Mouse (Mus musculus): ENCODE data around the gene 1600014C23Rik. TPM values are rescaled to one million over a fixed set of nuclear protein-coding genes. Genes with fewer than 3 reads are reported as not detected.

The 1600014C23Rik gene
- polyA plus RNA-seq, 1 experiment from 2014 or later: 0.68 TPM

GRCm38 (mm10) chr17:45696981-45697380 is 36.7 kb downstream of the 1600014C23Rik start:
- Histone ChIP-seq H3K4me3 (replicated peaks) (no peak overlapping the region), H3K9ac (no peak overlapping the region), H3K27me3 (no peaks in the 10 kb centered on the region), H3K4me1 (peaks cover 28% of the 10 kb centered on the region), H3K36me3 (peaks cover 28% of the 10 kb centered on the region), H3K4me2 (no peak overlapping the region), H3K27ac (no peak overlapping the region), H3K9me3 (replicated peaks) (no peaks in the 10 kb centered on the region)
- no peak for ATAC-seq (replicated peaks; ENCODE audit: low FRiP score)
- WGBS: 92% methylated on average over 9 of the region's 9 CpGs

- H3K4me3 ChIP-seq (replicated peaks): no peak overlapping the region
- peak; percentile 59; the same call in 1 of the 2 replicates for ATAC-seq (replicated peaks; ENCODE audit: low FRiP score)
- H3K4me1 ChIP-seq: peaks cover 31% of the 10 kb centered on the region
- H3K27ac ChIP-seq: peak overlapping the region; percentile 81
- H3K36me3 ChIP-seq: peaks cover 28% of the 10 kb centered on the region
- H3K9me3 ChIP-seq (replicated peaks): no peaks in the 10 kb centered on the region
- no peak overlapping the region for H3K9ac ChIP-seq
- H3K4me2 ChIP-seq: no peak overlapping the region
- no peaks in the 10 kb centered on the region for H3K27me3 ChIP-seq
- 65% methylated on average over 23 of the region's 23 CpGs for WGBS
These were observed 38.2 kb downstream of the 1600014C23Rik start for GRCm38 (mm10) chr17:45695227-45696120.

GRCm38 (mm10) chr17:45693812-45694565 is 39.7 kb downstream of the 1600014C23Rik start:
- no peak overlapping the region for H3K9ac ChIP-seq
- H3K4me3 ChIP-seq (replicated peaks): no peak overlapping the region
- no peak for ATAC-seq (replicated peaks; ENCODE audit: low FRiP score)
- 0 out of 2 replicates have a peak overlapping the region, but pooled peaks have one; percentile 39 for H3K27ac ChIP-seq
- H3K4me1 ChIP-seq: peaks cover 29% of the 10 kb centered on the region
- H3K36me3 ChIP-seq: peaks cover 26% of the 10 kb centered on the region
- 79% methylated on average over 18 of the region's 18 CpGs for WGBS
- no peak overlapping the region for H3K4me2 ChIP-seq
- H3K9me3 ChIP-seq (replicated peaks): no peaks in the 10 kb centered on the region
- no peaks in the 10 kb centered on the region for H3K27me3 ChIP-seq

GRCm38 (mm10) chr17:45692159-45692558 is 41.5 kb downstream of the 1600014C23Rik start:
- no peak for ATAC-seq (replicated peaks; ENCODE audit: low FRiP score)
- WGBS: 74% methylated on average over 5 of the region's 5 CpGs
- H3K9me3 ChIP-seq (replicated peaks): no peaks in the 10 kb centered on the region
- H3K9ac ChIP-seq: no peak overlapping the region
- peaks cover 11% of the 10 kb centered on the region for H3K36me3 ChIP-seq
- no peaks in the 10 kb centered on the region for H3K27me3 ChIP-seq
- no peak overlapping the region for H3K4me2 ChIP-seq
- H3K27ac ChIP-seq: no peak overlapping the region
- peaks cover 35% of the 10 kb centered on the region for H3K4me1 ChIP-seq
- H3K4me3 ChIP-seq (replicated peaks): no peak overlapping the region

- ATAC-seq (replicated peaks; ENCODE audit: low FRiP score): no peak
- Histone ChIP-seq H3K9me3 (replicated peaks) (no peaks in the 10 kb centered on the region), H3K27me3 (no peaks in the 10 kb centered on the region), H3K36me3 (no peaks in the 10 kb centered on the region), H3K4me1 (peaks cover 35% of the 10 kb centered on the region), H3K4me3 (replicated peaks) (no peak overlapping the region), H3K4me2 (no peak overlapping the region), H3K27ac (no peak overlapping the region), H3K9ac (no peak overlapping the region)
- WGBS: 87% methylated on average over 4 of the region's 4 CpGs
These were observed 43.6 kb downstream of the 1600014C23Rik start for GRCm38 (mm10) chr17:45690044-45690443.

GRCm38 (mm10) chr17:45689120-45689519 is 44.5 kb downstream of the 1600014C23Rik start:
- Histone ChIP-seq H3K27ac (no peak overlapping the region), H3K4me1 (peaks cover 41% of the 10 kb centered on the region), H3K9ac (no peak overlapping the region), H3K9me3 (replicated peaks) (no peaks in the 10 kb centered on the region), H3K36me3 (no peaks in the 10 kb centered on the region), H3K4me2 (no peak overlapping the region), H3K27me3 (no peaks in the 10 kb centered on the region), H3K4me3 (replicated peaks) (no peak overlapping the region)
- 77% methylated on average over 9 of the region's 9 CpGs for WGBS
- no peak for ATAC-seq (replicated peaks; ENCODE audit: low FRiP score)

GRCm38 (mm10) chr17:45686716-45687115 is 46.9 kb downstream of the 1600014C23Rik start, which contains the start of gene Tmem63b:
Gene Tmem63b, minus strand, starts transcription at chr17:45686905.
- Histone ChIP-seq H3K4me2 (peak within 1 kb of the TSS; percentile 89), H3K27me3 (no peaks in the 10 kb centered on the region), H3K4me1 (peaks cover 25% of the 10 kb centered on the region), H3K9ac (peak within 1 kb of the TSS; percentile 86), H3K4me3 (replicated peaks) (peak within 1 kb of the TSS; percentile 90), H3K9me3 (replicated peaks) (no peaks in the 10 kb centered on the region), H3K27ac (peak within 1 kb of the TSS; percentile 82), H3K36me3 (no peaks in the 10 kb centered on the region)
- whole genome bisulfite sequencing: 4% methylated on average over 12 of the region's 12 CpGs
- ATAC-seq (replicated peaks; ENCODE audit: low FRiP score): peak; percentile 30

- Histone ChIP-seq H3K36me3 (no peaks in the 10 kb centered on the region), H3K27ac (peak within 1 kb of the TSS; percentile 82), H3K4me2 (peak within 1 kb of the TSS; percentile 89), H3K9me3 (replicated peaks) (no peaks in the 10 kb centered on the region), H3K9ac (peak within 1 kb of the TSS; percentile 86), H3K4me1 (peaks cover 25% of the 10 kb centered on the region), H3K4me3 (replicated peaks) (peak within 1 kb of the TSS; percentile 90), H3K27me3 (no peaks in the 10 kb centered on the region)
- peak; percentile 90 for ATAC-seq (replicated peaks; ENCODE audit: low FRiP score)
- under 1% methylated on average over 41 of the region's 50 CpGs for WGBS
These were observed 47.5 kb downstream of the 1600014C23Rik start, which contains the start of gene Mrpl14 for GRCm38 (mm10) chr17:45686093-45686619. Gene Mrpl14, plus strand, starts transcription at chr17:45686322.

GRCm38 (mm10) chr17:45685171-45686092 is 48.2 kb downstream of the 1600014C23Rik start:
- H3K27me3 ChIP-seq: no peaks in the 10 kb centered on the region
- H3K36me3 ChIP-seq: no peaks in the 10 kb centered on the region
- ATAC-seq (replicated peaks; ENCODE audit: low FRiP score): peak; percentile 72
- peaks cover 31% of the 10 kb centered on the region for H3K4me1 ChIP-seq
- peak overlapping the region; percentile 89 for H3K4me2 ChIP-seq
- H3K27ac ChIP-seq: peak overlapping the region; percentile 82
- peak overlapping the region; percentile 90 for H3K4me3 ChIP-seq (replicated peaks)
- under 1% methylated on average over 58 of the region's 58 CpGs for WGBS
- H3K9me3 ChIP-seq (replicated peaks): no peaks in the 10 kb centered on the region
- H3K9ac ChIP-seq: peak overlapping the region; percentile 86

GRCm38 (mm10) chr17:45684667-45685131 is 48.9 kb downstream of the 1600014C23Rik start:
- peak overlapping the region; percentile 89 for H3K4me2 ChIP-seq
- H3K27ac ChIP-seq: peak overlapping the region; percentile 82
- H3K9me3 ChIP-seq (replicated peaks): no peaks in the 10 kb centered on the region
- WGBS: 32% methylated on average over 14 of the region's 14 CpGs
- H3K4me1 ChIP-seq: peaks cover 29% of the 10 kb centered on the region
- no peaks in the 10 kb centered on the region for H3K36me3 ChIP-seq
- peak overlapping the region; percentile 90 for H3K4me3 ChIP-seq (replicated peaks)
- H3K27me3 ChIP-seq: no peaks in the 10 kb centered on the region
- H3K9ac ChIP-seq: peak overlapping the region; percentile 86
- ATAC-seq (replicated peaks; ENCODE audit: low FRiP score): no peak
